Mouse (Mus musculus) hindbrain, embryonic 13.5 days (tissue): ENCODE measurements at regions not wholly inside any gene's neighbourhood (a gene's known extent, or its start where the extent isn't known, plus 50 kb on each side); places are given as distances from the start of the nearest gene placed in this dataset.

Experiments used
- ATAC-seq: fragments of 200-750 bp; cut with Nextera tagmentation; 2 replicates; pipeline ENCODE4 v1.8.0; 2017; ENCODE audit warnings: moderate TSS enrichment; ENCODE audit not compliant: low FRiP score
- H3K27ac ChIP-seq: fragments of 300-500 bp; sonication (generic); 2 replicates; pipeline ENCODE4 v1.5.1; 2015; ENCODE audit warnings: inconsistent platforms, mild to moderate bottlenecking, moderate library complexity
- H3K27me3 ChIP-seq: fragments of 300-500 bp; sonication (generic); 2 replicates; pipeline ENCODE4 v1.6.1; 2015; ENCODE audit warnings: mild to moderate bottlenecking, inconsistent platforms
- H3K36me3 ChIP-seq: fragments of 300-500 bp; sonication (generic); 2 replicates; pipeline ENCODE4 v1.6.1; 2015; ENCODE audit warnings: mild to moderate bottlenecking, inconsistent platforms
- H3K4me1 ChIP-seq: fragments of 300-500 bp; sonication (generic); replicated peaks from 2 replicates; pipeline ENCODE4 v1.6.1; 2015; ENCODE audit warnings: inconsistent platforms
- H3K4me2 ChIP-seq: fragments of 300-500 bp; sonication (generic); 2 replicates; pipeline ENCODE4 v1.6.1; 2015; ENCODE audit warnings: inconsistent platforms, mild to moderate bottlenecking, moderate library complexity
- H3K4me3 ChIP-seq: fragments of 300-500 bp; sonication (generic); 2 replicates; pipeline ENCODE4 v1.5.1; 2015; ENCODE audit warnings: mild to moderate bottlenecking, inconsistent platforms
- H3K9ac ChIP-seq: fragments of 300-500 bp; sonication (generic); 2 replicates; pipeline ENCODE4 v1.6.1; 2015; ENCODE audit warnings: mild to moderate bottlenecking, inconsistent platforms
- H3K9me3 ChIP-seq: fragments of 300-500 bp; sonication (generic); 2 replicates; pipeline ENCODE4 v1.6.1; 2016; ENCODE audit warnings: inconsistent platforms
- WGBS: fragments of 180-500 bp; shearing (Covaris S2); methylation state at CpG from one replicate; pipeline ENCODE4 v1.1.7; 2015; 5-methylcytosine and 5-hydroxymethylcytosine counted together

DNA sequence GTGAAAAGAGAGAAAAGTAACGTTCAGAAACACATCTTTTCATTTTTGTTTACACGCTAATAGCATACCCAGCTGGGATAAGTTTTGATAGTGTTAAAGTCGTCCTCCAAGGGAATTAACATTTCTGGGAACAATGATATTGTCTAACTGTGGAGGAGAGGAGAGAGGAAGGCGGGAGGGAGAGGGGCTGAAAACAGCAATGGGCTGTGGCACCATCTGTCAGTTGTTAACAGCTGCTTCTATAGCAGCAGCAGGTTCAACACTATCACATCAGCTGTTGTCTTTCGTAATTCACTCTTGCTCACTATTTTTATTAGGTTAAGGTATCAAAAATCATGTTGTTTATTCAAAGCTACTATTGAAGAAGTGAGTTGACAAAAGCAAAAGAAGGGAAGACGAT lies 1747.4 kb upstream of the G6pd2 start:
- Histone ChIP-seq H3K9me3 (no peaks in the 10 kb centered on the region), H3K4me2 (no peak overlapping the region), H3K4me1 (no peaks in the 10 kb centered on the region), H3K9ac (no peak overlapping the region), H3K27me3 (no peaks in the 10 kb centered on the region), H3K27ac (no peak overlapping the region), H3K4me3 (no peak overlapping the region), H3K36me3 (no peaks in the 10 kb centered on the region)
- no peak for ATAC-seq
- WGBS, result 52% methylated on average over 6 of the region's 6 CpGs
